Mouse (Mus musculus): ENCODE data around the gene Msh3.

DNA sequence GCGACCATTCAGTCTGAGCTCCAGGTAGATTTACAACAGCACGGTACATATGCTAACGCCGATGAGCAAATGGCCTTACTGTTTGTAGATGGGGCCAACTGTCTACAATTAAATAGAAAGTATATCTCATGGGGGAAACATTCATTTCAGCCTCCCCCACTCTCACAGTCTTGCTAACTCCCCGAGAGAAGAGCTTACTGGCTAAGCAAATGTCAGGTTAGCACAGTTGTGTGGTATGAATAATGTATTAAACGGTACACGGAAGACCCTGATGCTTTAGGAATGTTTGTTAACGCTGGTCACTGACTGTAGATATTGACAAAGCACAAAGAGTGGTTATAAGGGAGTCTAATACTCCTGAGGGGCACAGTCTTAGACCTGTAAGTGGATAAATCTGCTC lies 10.8 kb downstream of the Msh3 start:
- TF ChIP-seq CTCF (conservative IDR thresholded peaks at IDR 0.05; ENCODE audit: low read length), result no peak
- TF ChIP-seq NANOG (IDR thresholded peaks at IDR 0.05; ENCODE audit: borderline replicate concordance, low read length), result no peak
